Mouse (Mus musculus) right cerebral cortex, adult 2 months (tissue): ENCODE results near the gene Cd79a.

Experiments used
- DNase-seq, 2 experiments: peaks; one replicate each; pipeline ENCODE4 v3.0.0; 2021 to 2022; ENCODE audit warnings: low spot score in 2 of 2

Gene Cd79a

GRCm38 (mm10) chr7:24897224-24897623 lies at the start of gene Cd79a:
TSS of gene Cd79a (plus strand) at chr7:24897381.
- DNase-seq = no peak

GRCm38 (mm10) chr7:24850162-24850561 lies 47.0 kb upstream of the Cd79a start:
- peak; percentile 68 to 72 for DNase-seq

- no peak for DNase-seq
These were observed 46.3 kb upstream of the Cd79a start for GRCm38 (mm10) chr7:24850899-24851303.

- DNase-seq = no peak
These were observed 45.4 kb upstream of the Cd79a start for GRCm38 (mm10) chr7:24851596-24852325.

- no peak for DNase-seq
These were observed 44.5 kb upstream of the Cd79a start for GRCm38 (mm10) chr7:24852557-24853232.

GRCm38 (mm10) chr7:24853233-24853563 lies 44.0 kb upstream of the Cd79a start:
- no peak for DNase-seq

- no peak for DNase-seq
These were observed 43.5 kb upstream of the Cd79a start for GRCm38 (mm10) chr7:24853695-24854094.

GRCm38 (mm10) chr7:24856460-24857120 lies 40.6 kb upstream of the Cd79a start:
- no peak for DNase-seq

GRCm38 (mm10) chr7:24859234-24859633 lies 37.9 kb upstream of the Cd79a start:
- DNase-seq = no peak

- no peak for DNase-seq
These were observed 35.3 kb upstream of the Cd79a start, which contains the start of gene Gm9844 for GRCm38 (mm10) chr7:24861913-24862312. TSS of gene Gm9844 (plus strand) at chr7:24862213.

GRCm38 (mm10) chr7:24862853-24863252 lies 34.3 kb upstream of the Cd79a start:
- no peak for DNase-seq

- no peak for DNase-seq
These were observed 33.0 kb upstream of the Cd79a start for GRCm38 (mm10) chr7:24864156-24864555.

- no peak for DNase-seq
These were observed 28.1 kb upstream of the Cd79a start for GRCm38 (mm10) chr7:24869080-24869479.

- DNase-seq = no peak
These were observed 27.5 kb upstream of the Cd79a start, which contains the start of the genes Lypd4 and Dmrtc2 for GRCm38 (mm10) chr7:24869532-24870165. TSS of gene Lypd4 (minus strand) at chr7:24869941. TSS of gene Dmrtc2 (plus strand) at chr7:24870057.

GRCm38 (mm10) chr7:24877588-24877987 lies 19.6 kb upstream of the Cd79a start:
- no peak for DNase-seq

GRCm38 (mm10) chr7:24879620-24880019 lies 17.6 kb upstream of the Cd79a start:
- DNase-seq = no peak

GRCm38 (mm10) chr7:24882416-24883199 lies 14.6 kb upstream of the Cd79a start:
- no peak for DNase-seq

- peak; percentile 97 for DNase-seq
These were observed 13.1 kb upstream of the Cd79a start, which contains the start of gene Rps19 for GRCm38 (mm10) chr7:24883896-24884692. TSS of gene Rps19 (plus strand) at chr7:24884371.

GRCm38 (mm10) chr7:24884693-24885291 lies 12.4 kb upstream of the Cd79a start:
- no peak for DNase-seq
